Mouse (Mus musculus) ES-CJ7 (cell line): ENCODE measurements around the gene Rfx2.

Source experiments
- DNase-seq: peaks from one replicate; pipeline ENCODE4 v3.0.0; 2011; ENCODE audit warnings: low read depth, low spot score

The Rfx2 gene

GRCm38 (mm10) chr17:56833381-56833780 lies 2.6 kb upstream of the Rfx2 start:
- peak; percentile 96 for DNase-seq

GRCm38 (mm10) chr17:56832918-56833317 lies 2.1 kb upstream of the Rfx2 start:
- no peak for DNase-seq

- DNase-seq, result peak; percentile 98
These were observed 451 bp upstream of the Rfx2 start for GRCm38 (mm10) chr17:56831111-56831816.

GRCm38 (mm10) chr17:56829795-56830194 lies 1.0 kb downstream of the Rfx2 start:
- DNase-seq, result peak; percentile 59

- DNase-seq, result no peak
These were observed 1.6 kb downstream of the Rfx2 start for GRCm38 (mm10) chr17:56829171-56829570.

- DNase-seq, result no peak
These were observed 4.1 kb downstream of the Rfx2 start for GRCm38 (mm10) chr17:56826718-56827117.

- no peak for DNase-seq
These were observed 7.5 kb downstream of the Rfx2 start for GRCm38 (mm10) chr17:56823352-56823751.

- peak; percentile 55 for DNase-seq
These were observed 8.4 kb downstream of the Rfx2 start for GRCm38 (mm10) chr17:56822380-56822779.

- no peak for DNase-seq
These were observed 11.1 kb downstream of the Rfx2 start for GRCm38 (mm10) chr17:56819694-56820111.

GRCm38 (mm10) chr17:56819032-56819545 lies 11.7 kb downstream of the Rfx2 start:
- no peak for DNase-seq

GRCm38 (mm10) chr17:56818067-56818636 lies 12.7 kb downstream of the Rfx2 start:
- DNase-seq, result peak; percentile 80

GRCm38 (mm10) chr17:56815057-56815345 lies 15.8 kb downstream of the Rfx2 start:
- no peak for DNase-seq

- peak; percentile 77 for DNase-seq
These were observed 16.3 kb downstream of the Rfx2 start for GRCm38 (mm10) chr17:56814316-56815056.

- DNase-seq, result peak; percentile 80
These were observed 20.6 kb downstream of the Rfx2 start for GRCm38 (mm10) chr17:56810245-56810644.

GRCm38 (mm10) chr17:56808518-56808917 lies 22.3 kb downstream of the Rfx2 start:
- DNase-seq, result peak; percentile 82

GRCm38 (mm10) chr17:56805784-56806183 lies 25.0 kb downstream of the Rfx2 start:
- no peak for DNase-seq

- DNase-seq, result no peak
These were observed 25.9 kb downstream of the Rfx2 start for GRCm38 (mm10) chr17:56804952-56805351.

- DNase-seq, result no peak
These were observed 28.7 kb downstream of the Rfx2 start for GRCm38 (mm10) chr17:56802065-56802464.

GRCm38 (mm10) chr17:56799276-56799675 lies 31.5 kb downstream of the Rfx2 start:
- peak; percentile 62 for DNase-seq

- no peak for DNase-seq
These were observed 37.0 kb downstream of the Rfx2 start for GRCm38 (mm10) chr17:56793614-56794319.

- no peak for DNase-seq
These were observed 38.2 kb downstream of the Rfx2 start for GRCm38 (mm10) chr17:56792588-56792987.

GRCm38 (mm10) chr17:56789286-56789685 lies 41.5 kb downstream of the Rfx2 start:
- DNase-seq, result no peak
